Mouse (Mus musculus) small intestine, adult 2 months (tissue): Measurements from ENCODE around the gene Proz. TPM values are rescaled to one million over a fixed set of nuclear protein-coding genes. Genes with fewer than 3 reads are reported as not detected.
A peak's percentile ranks its signal among the peaks of the same experiment; 100 is the strongest.
"Not testable (repeated sequence)": the region's sequence is repeated elsewhere in the genome, so short reads cannot be mapped to it uniquely, and the experiment has no call there.

Source experiments
- H3K27ac ChIP-seq: fragments of 200-500 bp; 2 replicates; pipeline ENCODE4 v1.5.1; 2012; ENCODE audit warnings: low read depth, low read length, control low read depth, inconsistent platforms; ENCODE audit not compliant: insufficient read depth
- H3K27me3 ChIP-seq: fragments of 200-500 bp; 2 replicates; pipeline ENCODE4 v1.6.1; 2012; ENCODE audit warnings: mild to moderate bottlenecking, moderate library complexity, low read length, inconsistent platforms; ENCODE audit not compliant: control insufficient read depth, insufficient read depth
- H3K36me3 ChIP-seq: fragments of 200-500 bp; 2 replicates; pipeline ENCODE4 v1.6.1; 2012; ENCODE audit warnings: mild to moderate bottlenecking, low read length, control low read depth, inconsistent platforms; ENCODE audit not compliant: control insufficient read depth, insufficient read depth
- H3K4me1 ChIP-seq: fragments of 200-500 bp; 2 replicates; pipeline ENCODE4 v1.6.1; 2012; ENCODE audit warnings: low read length, inconsistent platforms, mixed read lengths; ENCODE audit not compliant: control insufficient read depth, insufficient read depth, insufficient read length
- H3K4me3 ChIP-seq: fragments of 200-500 bp; 2 replicates; pipeline ENCODE4 v1.5.1; 2012; ENCODE audit warnings: low read depth, mild to moderate bottlenecking, control low read depth, inconsistent platforms, low read length, moderate library complexity
- CTCF ChIP-seq: fragments of 200-500 bp; IDR thresholded peaks from 2 replicates; pipeline ENCODE4 v1.5.1; 2012; ENCODE audit warnings: low read depth, mild to moderate bottlenecking, control low read depth, inconsistent platforms, low read length, moderate library complexity, mixed read lengths; ENCODE audit not compliant: insufficient replicate concordance, insufficient read length; ENCODE audit errors: extremely low read depth
- POLR2A ChIP-seq: fragments of 200-500 bp; IDR thresholded peaks from 2 replicates; pipeline ENCODE4 v1.6.1; 2012; ENCODE audit warnings: low read depth, mild to moderate bottlenecking, control low read depth, inconsistent platforms, low read length, moderate library complexity
- WGBS: fragments of 180-500 bp; shearing (Covaris S2); methylation state at CpG from one replicate; pipeline ENCODE4 v1.1.7; 2018; 5-methylcytosine and 5-hydroxymethylcytosine counted together
- polyA plus RNA-seq: library from polyadenylated mRNA; depleted of rRNA; stranded (reverse); fragments of >200 nt; gene quantifications from 2 replicates; pipeline ENCODE4 v1.2.3, GENCODE M21; 2012

The Proz gene
- polyA plus RNA-seq, 1 experiment: 28.0 TPM

GRCm38 (mm10) chr8:13073255-13073654 lies 12.5 kb downstream of the Proz start:
- 79% methylated on average over 11 of the region's 11 CpGs for WGBS
- Histone ChIP-seq H3K4me3 (no peak overlapping the region), H3K27me3 (no peaks in the 10 kb centered on the region), H3K36me3 (peaks cover 23% of the 10 kb centered on the region), H3K4me1 (no peaks in the 10 kb centered on the region), H3K27ac (no peak overlapping the region)
- TF ChIP-seq POLR2A (no peak), CTCF (no peak)

GRCm38 (mm10) chr8:13075044-13075443 lies 14.3 kb downstream of the Proz start:
- Histone ChIP-seq H3K27ac (no peak overlapping the region), H3K36me3 (peaks cover 38% of the 10 kb centered on the region)
- WGBS: 92% methylated on average over 8 of the region's 8 CpGs

GRCm38 (mm10) chr8:13075579-13075978 lies 14.9 kb downstream of the Proz start:
- 94% methylated on average over 1 of the region's 1 CpGs for WGBS
- not testable (repeated sequence) for H3K4me1 ChIP-seq, H3K27me3 ChIP-seq, H3K27ac ChIP-seq, H3K4me3 ChIP-seq
- H3K36me3 ChIP-seq: peaks cover 44% of the 10 kb centered on the region

More at GRCm38 (mm10) chr8:13075044-13075443, 14.3 kb downstream of the Proz start:
- TF ChIP-seq CTCF (no peak), POLR2A (no peak)
- no peak overlapping the region for H3K4me3 ChIP-seq
- no peaks in the 10 kb centered on the region for H3K27me3 ChIP-seq
- H3K4me1 ChIP-seq: no peaks in the 10 kb centered on the region

- TF ChIP-seq CTCF (no peak), POLR2A (no peak)
- Histone ChIP-seq H3K27ac (no peak overlapping the region), H3K4me1 (no peaks in the 10 kb centered on the region), H3K36me3 (peaks cover 54% of the 10 kb centered on the region), H3K4me3 (no peak overlapping the region), H3K27me3 (no peaks in the 10 kb centered on the region)
- WGBS: 89% methylated on average over 7 of the region's 7 CpGs
Measured at GRCm38 (mm10) chr8:13077542-13077941, 16.8 kb downstream of the Proz start.

- TF ChIP-seq CTCF (no peak), POLR2A (0 out of 2 replicates have a peak, but pooled peaks have one; percentile 15)
- Histone ChIP-seq H3K27ac (peak overlapping the region; percentile 73), H3K36me3 (0 out of 2 replicates have a peak, but pooled peaks cover 4% of the 10 kb centered on the region), H3K27me3 (no peaks in the 10 kb centered on the region), H3K4me3 (peak overlapping the region; percentile 89), H3K4me1 (peaks cover 3% of the 10 kb centered on the region; the same call in 1 of the 2 replicates)
- under 1% methylated on average over 45 of the region's 45 CpGs for WGBS
Measured at GRCm38 (mm10) chr8:13104691-13105086, 44.0 kb downstream of the Proz start.

DNA sequence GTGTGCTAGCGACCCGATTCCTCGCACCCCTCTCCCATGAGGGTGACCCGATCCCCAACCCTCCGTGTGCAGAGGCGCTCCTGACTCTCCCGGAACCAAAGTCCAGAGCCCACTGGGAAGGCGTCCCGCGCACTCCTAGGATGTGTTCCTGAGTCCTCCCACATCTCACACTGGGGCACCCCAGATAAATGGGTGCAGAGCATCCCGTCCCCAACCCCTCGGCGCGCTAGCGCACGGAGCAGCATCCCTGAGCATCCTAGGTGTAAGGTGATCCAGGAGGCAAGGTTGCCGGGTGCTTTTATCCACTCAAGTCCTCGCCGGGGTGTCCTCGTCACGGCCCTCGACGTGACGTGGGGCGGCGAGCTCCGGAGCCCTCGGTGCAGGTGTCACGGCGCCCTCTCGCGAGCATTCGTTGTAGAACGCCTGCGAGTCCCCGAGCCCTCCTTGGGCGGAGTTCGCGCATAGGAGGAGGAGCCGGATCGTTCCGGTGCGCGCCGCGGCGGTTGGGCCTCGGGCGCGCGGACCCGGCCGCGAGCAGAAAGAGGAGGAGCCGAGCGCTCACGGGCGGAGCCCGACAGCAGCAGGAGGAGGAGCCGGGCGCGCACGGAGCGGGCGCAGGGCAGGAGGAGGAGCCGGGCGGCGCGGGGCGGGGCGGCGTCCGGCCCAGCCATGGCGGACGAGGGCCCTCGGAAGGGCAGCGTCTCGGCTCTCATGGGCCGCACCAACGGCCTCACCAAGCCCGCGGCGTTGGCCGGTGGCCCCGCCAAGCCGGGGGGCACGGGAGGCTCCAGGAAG lies 44.6 kb downstream of the Proz start, which contains the start of the genes Pcid2 and Cul4a:
TSS of gene Pcid2 (minus strand) at position 373 of the 795 bp plus-strand sequence.
TSS of gene Cul4a (plus strand) at position 535 of the 795 bp plus-strand sequence.
- Histone ChIP-seq H3K27ac (peak within 1 kb of the TSS; percentile 73), H3K4me1 (peaks cover 3% of the 10 kb centered on the region; the same call in 1 of the 2 replicates), H3K36me3 (0 out of 2 replicates have a peak, but pooled peaks cover 2% of the 10 kb centered on the region), H3K27me3 (no peaks in the 10 kb centered on the region), H3K4me3 (peak within 1 kb of the TSS; percentile 89)
- 1% methylated on average over 81 of the region's 87 CpGs for WGBS
- TF ChIP-seq CTCF: peak; percentile 47
- peak; percentile 52 for TF ChIP-seq POLR2A

DNA sequence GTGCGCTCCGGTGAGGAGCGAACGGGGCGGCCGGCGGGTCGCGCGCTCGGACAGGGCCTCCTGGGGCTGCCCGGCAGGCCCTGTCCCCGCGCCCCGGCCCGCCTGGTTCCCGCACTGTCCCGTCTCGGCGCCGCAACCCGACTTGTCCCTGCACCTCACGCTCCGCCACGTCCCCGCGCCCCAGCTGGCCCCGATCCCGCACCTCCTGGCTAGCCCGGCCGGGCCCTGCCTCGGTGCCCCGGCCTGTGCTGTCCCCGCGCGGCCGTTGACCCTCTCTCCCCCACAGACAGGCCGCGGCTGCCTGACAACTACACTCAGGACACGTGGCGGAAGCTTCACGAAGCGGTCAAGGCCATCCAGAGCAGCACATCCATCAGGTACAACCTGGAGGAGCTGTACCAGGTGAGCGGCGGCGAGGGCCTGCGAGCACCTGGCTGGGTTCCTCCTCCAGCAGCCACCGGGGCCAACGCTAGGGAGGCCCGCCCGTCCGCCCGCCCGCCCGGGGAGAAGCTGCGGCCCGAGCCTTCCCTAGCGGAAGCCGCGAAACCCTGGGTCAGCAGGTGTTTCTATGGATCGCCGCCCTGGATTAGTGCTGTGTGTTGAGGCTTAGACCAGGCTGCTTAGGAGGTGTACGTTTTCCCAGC lies 45.3 kb downstream of the Proz start:
- Histone ChIP-seq H3K4me3 (peak overlapping the region; percentile 86), H3K27me3 (no peaks in the 10 kb centered on the region), H3K36me3 (peaks cover 4% of the 10 kb centered on the region; the same call in 1 of the 2 replicates), H3K27ac (peak overlapping the region; percentile 61), H3K4me1 (peaks cover 3% of the 10 kb centered on the region; the same call in 1 of the 2 replicates)
- WGBS: 1% methylated on average over 63 of the region's 63 CpGs
- TF ChIP-seq CTCF (no peak), POLR2A (no peak)
